Mouse (Mus musculus) effector memory CD4-positive, alpha-beta T cell, adult 5 months (primary cell): ENCODE data around the gene Mynn. TPM values are rescaled to one million over a fixed set of nuclear protein-coding genes. Genes with fewer than 3 reads are reported as not detected.

Experiments used
- polyA plus RNA-seq: library from polyadenylated mRNA; unstranded; fragments of 100-300 nt; shearing (Covaris generic); gene quantifications from one replicate; pipeline ENCODE4 v1.2.1, GENCODE M21; 2017

Gene Mynn
- polyA plus RNA-seq: 50.3 TPM

DNA sequence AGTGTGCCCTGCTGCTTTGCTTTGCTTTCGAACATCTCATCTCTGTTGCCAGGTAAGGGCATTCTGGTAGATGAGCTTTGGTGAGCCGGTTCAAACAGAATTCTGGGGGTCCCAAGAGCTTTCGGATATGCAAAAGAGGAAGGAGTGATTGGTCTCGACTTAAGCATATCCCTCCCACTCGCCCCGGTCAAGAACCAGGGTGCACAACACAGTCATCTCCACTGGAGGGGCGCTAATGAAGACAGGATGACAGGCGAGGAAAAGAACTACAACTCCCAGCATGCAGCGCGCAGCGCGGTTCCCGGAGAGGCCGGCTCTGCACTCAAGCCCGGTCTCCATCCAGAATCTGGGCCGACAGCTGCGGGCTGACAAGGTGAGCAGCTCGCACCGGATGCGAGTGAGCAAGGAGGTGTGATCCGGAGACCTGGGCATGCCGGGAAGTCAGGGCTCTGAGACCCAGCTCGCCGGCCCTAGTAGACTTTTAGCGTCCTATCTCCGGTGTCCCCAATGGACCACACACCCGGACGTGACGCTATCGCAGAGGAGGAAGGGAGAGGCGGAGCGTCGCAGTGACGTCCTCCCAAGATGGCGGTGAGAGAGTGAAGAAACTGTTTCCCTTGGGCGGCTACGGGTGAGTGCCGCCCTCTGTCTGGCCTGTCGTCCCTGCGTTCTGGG, at the start of gene Mynn:
Mynn (plus strand) TSS at position 1 of the 675 bp plus-strand sequence.

DNA sequence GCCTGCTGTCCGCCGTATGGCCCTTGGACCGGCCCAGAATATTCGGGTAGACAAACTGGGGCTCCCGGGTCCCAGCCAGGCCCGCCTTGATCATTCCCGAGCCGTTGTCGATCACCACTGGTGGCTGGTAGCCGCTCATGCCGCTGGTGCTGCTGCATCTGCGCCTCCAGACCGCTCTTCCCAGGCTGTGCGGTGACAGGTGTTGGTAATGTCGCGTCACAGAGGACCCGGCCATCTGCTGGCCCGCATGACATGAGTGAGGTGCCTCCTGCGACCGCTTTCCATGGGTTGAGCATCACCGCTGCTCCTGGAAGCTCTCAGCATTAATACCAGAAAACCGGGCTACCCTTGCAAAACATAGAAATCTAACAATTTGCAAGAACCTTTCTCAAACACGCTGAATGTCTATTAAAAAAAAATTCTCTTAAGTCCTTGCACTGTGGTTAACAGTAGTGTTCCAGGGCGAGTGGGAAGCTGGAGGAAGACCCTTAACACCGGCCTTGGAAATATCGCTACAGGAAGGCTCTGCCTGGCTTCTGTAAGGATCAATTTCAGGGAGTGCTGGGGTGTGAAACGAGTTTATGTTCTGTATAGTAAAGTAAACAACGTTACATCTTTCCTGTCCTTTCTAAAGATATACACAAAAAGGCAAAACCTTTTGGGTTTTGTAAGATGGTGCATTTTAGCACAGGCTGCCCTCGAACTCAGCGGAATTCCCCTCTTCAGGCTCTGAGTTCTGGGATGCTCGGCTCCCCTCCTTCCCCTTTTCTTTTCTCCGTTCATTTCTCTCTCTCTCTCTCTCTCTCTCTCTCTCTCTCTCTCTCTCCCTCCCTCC, 1.9 kb upstream of the Mynn start, which contains the start of gene Actrt3:
Actrt3 (minus strand) TSS at position 229 of the 835 bp plus-strand sequence.

GRCm38 (mm10) chr3:30644207-30644606, 42.3 kb downstream of the Mynn start, which contains the start of gene Lrriq4:
Lrriq4 (plus strand) TSS chr3:30644507.

GRCm38 (mm10) chr3:30647440-30648090, 45.7 kb downstream of the Mynn start, which contains the start of gene Lrrc34:
Lrrc34 (minus strand) TSS chr3:30647869.

Other genes with a start within 250 kb of the Mynn start
- gene Mecom, start 54.1 kb upstream of the Mynn start, polyA plus RNA-seq: 0.45 TPM
- gene Actrt3, start 2.1 kb upstream of the Mynn start, polyA plus RNA-seq: 1.1 TPM
- not detected for gene Lrriq4, start 42.4 kb downstream of the Mynn start, polyA plus RNA-seq
- not detected for gene Lrrc34, start 45.8 kb downstream of the Mynn start, polyA plus RNA-seq
- gene Lrrc31, start 97.8 kb downstream of the Mynn start, polyA plus RNA-seq: 0.11 TPM
- gene Samd7, start 144.2 kb downstream of the Mynn start, polyA plus RNA-seq: not detected
- 124 TPM for gene Sec62, start 190.8 kb downstream of the Mynn start, polyA plus RNA-seq